Mouse (Mus musculus) liver, embryonic 16.5 days (tissue): Measurements from ENCODE around the gene Ecel1. TPM values are rescaled to one million over a fixed set of nuclear protein-coding genes. Genes with fewer than 3 reads are reported as not detected.

ENCODE experiments used
- ATAC-seq: fragments of 200-750 bp; cut with Nextera tagmentation; 2 replicates; pipeline ENCODE4 v1.8.0; 2017; ENCODE audit warnings: low read depth, mild to moderate bottlenecking, moderate number of reproducible peaks, moderate library complexity
- H3K27ac ChIP-seq: fragments of 300-500 bp; sonication (generic); 2 replicates; pipeline ENCODE4 v1.5.1; 2014; ENCODE audit warnings: mild to moderate bottlenecking, low read length
- H3K27me3 ChIP-seq: fragments of 300-500 bp; sonication (generic); 2 replicates; pipeline ENCODE4 v1.6.1; 2014; ENCODE audit warnings: low read depth, low read length, mixed read lengths; ENCODE audit not compliant: control insufficient read depth, insufficient read depth
- H3K36me3 ChIP-seq: fragments of 300-500 bp; sonication (generic); 2 replicates; pipeline ENCODE4 v1.6.1; 2014; ENCODE audit warnings: mild to moderate bottlenecking; ENCODE audit not compliant: control insufficient read depth, insufficient read depth
- H3K4me1 ChIP-seq: fragments of 300-500 bp; sonication (generic); 2 replicates; pipeline ENCODE4 v1.6.1; 2014; ENCODE audit warnings: low read depth, low read length, mixed read lengths; ENCODE audit not compliant: control insufficient read depth
- H3K4me2 ChIP-seq: fragments of 300-500 bp; sonication (generic); 2 replicates; pipeline ENCODE4 v1.6.1; 2014; ENCODE audit warnings: low read depth, low read length, mixed read lengths
- H3K4me3 ChIP-seq: fragments of 300-500 bp; sonication (generic); 2 replicates; pipeline ENCODE4 v1.5.1; 2014; ENCODE audit warnings: low read depth, mild to moderate bottlenecking, low read length
- H3K9ac ChIP-seq: fragments of 300-500 bp; sonication (generic); 2 replicates; pipeline ENCODE4 v1.6.1; 2014; ENCODE audit warnings: low read depth, low read length
- H3K9me3 ChIP-seq: fragments of 300-500 bp; sonication (generic); replicated peaks from 2 replicates; pipeline ENCODE4 v1.6.1; 2016; ENCODE audit warnings: low read length; ENCODE audit not compliant: control insufficient read depth
- WGBS: fragments of 180-500 bp; shearing (Covaris S2); extraction: QIAGEN DNeasy Blood & Tissue Kit; methylation state at CpG from one replicate; pipeline ENCODE4 v1.1.7; 2014; ENCODE audit not compliant: insufficient replicate concordance; 5-methylcytosine and 5-hydroxymethylcytosine counted together
- polyA plus RNA-seq: library from polyadenylated mRNA; unstranded; fragments of >200 nt; fragmentation: Nextera tagmentation; extraction: Ambion mirVana; gene quantifications from 2 replicates; pipeline ENCODE4 v1.2.1, GENCODE M21; 2015

The Ecel1 gene
- polyA plus RNA-seq, 1 experiment from 2014 or later: 0.04 TPM

GRCm38 (mm10) chr1:87190429-87190828 lies 34.1 kb upstream of the Ecel1 start, which contains the start of gene Chrnd:
TSS of gene Chrnd (plus strand) at chr1:87190607.
- H3K27me3 ChIP-seq: peaks cover 22% of the 10 kb centered on the region

GRCm38 (mm10) chr1:87187037-87187355 lies 30.7 kb upstream of the Ecel1 start:
- Histone ChIP-seq H3K4me1 (no peaks in the 10 kb centered on the region; the same call in 1 of the 2 replicates), H3K36me3 (no peaks in the 10 kb centered on the region), H3K9ac (peak overlapping the region; percentile 40; the same call in 1 of the 2 replicates), H3K27ac (no peak overlapping the region), H3K4me2 (peak overlapping the region; percentile 64), H3K9me3 (no peaks in the 10 kb centered on the region), H3K4me3 (peak overlapping the region; percentile 52), H3K27me3 (peaks cover 46% of the 10 kb centered on the region)
- WGBS: under 1% methylated on average over 15 of the region's 15 CpGs
- no peak for ATAC-seq

More at GRCm38 (mm10) chr1:87190429-87190828, 34.1 kb upstream of the Ecel1 start, which contains the start of gene Chrnd:
- H3K27ac ChIP-seq: no peak within 1 kb of the TSS
- no peak for ATAC-seq
- H3K9me3 ChIP-seq: no peaks in the 10 kb centered on the region
- H3K4me3 ChIP-seq: no peak within 1 kb of the TSS
- no peaks in the 10 kb centered on the region for H3K36me3 ChIP-seq
- H3K4me2 ChIP-seq: no peak within 1 kb of the TSS
- H3K4me1 ChIP-seq: no peaks in the 10 kb centered on the region
- H3K9ac ChIP-seq: no peak within 1 kb of the TSS
- WGBS: 30% methylated on average over 4 of the region's 4 CpGs

- Histone ChIP-seq H3K36me3 (no peaks in the 10 kb centered on the region), H3K9ac (peak overlapping the region; percentile 40; the same call in 1 of the 2 replicates), H3K27me3 (peaks cover 47% of the 10 kb centered on the region), H3K4me1 (no peaks in the 10 kb centered on the region; the same call in 1 of the 2 replicates), H3K27ac (no peak overlapping the region), H3K9me3 (no peaks in the 10 kb centered on the region), H3K4me2 (peak overlapping the region; percentile 64), H3K4me3 (peak overlapping the region; percentile 52)
- WGBS: 3% methylated on average over 54 of the region's 54 CpGs
- no peak for ATAC-seq
Measured at GRCm38 (mm10) chr1:87186261-87187036, 30.1 kb upstream of the Ecel1 start.

- H3K4me3 ChIP-seq: no peak overlapping the region
- H3K36me3 ChIP-seq: no peaks in the 10 kb centered on the region
- no peaks in the 10 kb centered on the region for H3K9me3 ChIP-seq
- H3K27ac ChIP-seq: no peak overlapping the region
- no peak overlapping the region for H3K4me2 ChIP-seq
- no peak overlapping the region for H3K9ac ChIP-seq
- no peak for ATAC-seq
- no peaks in the 10 kb centered on the region; the same call in 1 of the 2 replicates for H3K4me1 ChIP-seq
- peaks cover 49% of the 10 kb centered on the region for H3K27me3 ChIP-seq
- 12% methylated on average over 13 of the region's 13 CpGs for WGBS
Measured at GRCm38 (mm10) chr1:87185526-87185925, 29.2 kb upstream of the Ecel1 start.

- H3K36me3 ChIP-seq: no peaks in the 10 kb centered on the region
- WGBS: 8% methylated on average over 20 of the region's 20 CpGs
- peaks cover 49% of the 10 kb centered on the region for H3K27me3 ChIP-seq
- H3K9ac ChIP-seq: no peak overlapping the region
- H3K27ac ChIP-seq: no peak overlapping the region
- no peaks in the 10 kb centered on the region for H3K9me3 ChIP-seq
- no peak overlapping the region for H3K4me3 ChIP-seq
- ATAC-seq: no peak
- no peak overlapping the region; the same call in 1 of the 2 replicates for H3K4me2 ChIP-seq
- no peaks in the 10 kb centered on the region; the same call in 1 of the 2 replicates for H3K4me1 ChIP-seq
Measured at GRCm38 (mm10) chr1:87184751-87185139, 28.4 kb upstream of the Ecel1 start.

- Histone ChIP-seq H3K4me3 (no peak overlapping the region), H3K4me2 (no peak overlapping the region; the same call in 1 of the 2 replicates), H3K27me3 (peaks cover 51% of the 10 kb centered on the region), H3K9ac (no peak overlapping the region), H3K4me1 (no peaks in the 10 kb centered on the region; the same call in 1 of the 2 replicates), H3K27ac (no peak overlapping the region), H3K9me3 (no peaks in the 10 kb centered on the region), H3K36me3 (no peaks in the 10 kb centered on the region)
- 25% methylated on average over 15 of the region's 15 CpGs for WGBS
- ATAC-seq: no peak
Measured at GRCm38 (mm10) chr1:87183998-87184750, 27.9 kb upstream of the Ecel1 start.

- WGBS: 49% methylated on average over 9 of the region's 9 CpGs
- Histone ChIP-seq H3K9ac (no peak within 1 kb of the TSS), H3K36me3 (no peaks in the 10 kb centered on the region), H3K27ac (no peak within 1 kb of the TSS), H3K9me3 (no peaks in the 10 kb centered on the region), H3K4me2 (no peak within 1 kb of the TSS), H3K4me1 (no peaks in the 10 kb centered on the region; the same call in 1 of the 2 replicates), H3K4me3 (no peak within 1 kb of the TSS), H3K27me3 (peaks cover 50% of the 10 kb centered on the region)
- no peak for ATAC-seq
Measured at GRCm38 (mm10) chr1:87183013-87183412, 26.7 kb upstream of the Ecel1 start, which contains the start of gene Prss56. TSS of gene Prss56 (plus strand) at chr1:87183313.

- no peaks in the 10 kb centered on the region; the same call in 1 of the 2 replicates for H3K4me1 ChIP-seq
- no peaks in the 10 kb centered on the region for H3K9me3 ChIP-seq
- H3K36me3 ChIP-seq: no peaks in the 10 kb centered on the region
- no peak overlapping the region for H3K4me2 ChIP-seq
- no peak overlapping the region for H3K27ac ChIP-seq
- H3K9ac ChIP-seq: no peak overlapping the region
- peaks cover 33% of the 10 kb centered on the region for H3K27me3 ChIP-seq
- ATAC-seq: no peak
- 29% methylated on average over 5 of the region's 5 CpGs for WGBS
- H3K4me3 ChIP-seq: no peak overlapping the region
Measured at GRCm38 (mm10) chr1:87180896-87181295, 24.6 kb upstream of the Ecel1 start.
